Mouse (Mus musculus) small intestine, adult 2 months (tissue): Measurements from ENCODE around the gene Krtap24-1. TPM values are rescaled to one million over a fixed set of nuclear protein-coding genes. Genes with fewer than 3 reads are reported as not detected.
A peak's percentile ranks its signal among the peaks of the same experiment; 100 is the strongest.

Experiments used
- H3K27ac ChIP-seq: fragments of 200-500 bp; 2 replicates; pipeline ENCODE4 v1.5.1; 2012; ENCODE audit warnings: low read depth, low read length, control low read depth, inconsistent platforms; ENCODE audit not compliant: insufficient read depth
- H3K27me3 ChIP-seq: fragments of 200-500 bp; 2 replicates; pipeline ENCODE4 v1.6.1; 2012; ENCODE audit warnings: mild to moderate bottlenecking, moderate library complexity, low read length, inconsistent platforms; ENCODE audit not compliant: control insufficient read depth, insufficient read depth
- H3K36me3 ChIP-seq: fragments of 200-500 bp; 2 replicates; pipeline ENCODE4 v1.6.1; 2012; ENCODE audit warnings: mild to moderate bottlenecking, low read length, control low read depth, inconsistent platforms; ENCODE audit not compliant: control insufficient read depth, insufficient read depth
- H3K4me1 ChIP-seq: fragments of 200-500 bp; 2 replicates; pipeline ENCODE4 v1.6.1; 2012; ENCODE audit warnings: low read length, inconsistent platforms, mixed read lengths; ENCODE audit not compliant: control insufficient read depth, insufficient read depth, insufficient read length
- H3K4me3 ChIP-seq: fragments of 200-500 bp; 2 replicates; pipeline ENCODE4 v1.5.1; 2012; ENCODE audit warnings: low read depth, mild to moderate bottlenecking, control low read depth, inconsistent platforms, low read length, moderate library complexity
- CTCF ChIP-seq: fragments of 200-500 bp; IDR thresholded peaks from 2 replicates; pipeline ENCODE4 v1.5.1; 2012; ENCODE audit warnings: low read depth, mild to moderate bottlenecking, control low read depth, inconsistent platforms, low read length, moderate library complexity, mixed read lengths; ENCODE audit not compliant: insufficient replicate concordance, insufficient read length; ENCODE audit errors: extremely low read depth
- POLR2A ChIP-seq: fragments of 200-500 bp; IDR thresholded peaks from 2 replicates; pipeline ENCODE4 v1.6.1; 2012; ENCODE audit warnings: low read depth, mild to moderate bottlenecking, control low read depth, inconsistent platforms, low read length, moderate library complexity
- whole genome bisulfite sequencing: fragments of 180-500 bp; shearing (Covaris S2); methylation state at CpG from one replicate; pipeline ENCODE4 v1.1.7; 2018; 5-methylcytosine and 5-hydroxymethylcytosine counted together
- polyA plus RNA-seq: library from polyadenylated mRNA; depleted of rRNA; stranded (reverse); fragments of >200 nt; gene quantifications from 2 replicates; pipeline ENCODE4 v1.2.3, GENCODE M21; 2012; rRNA removed

Gene Krtap24-1
- polyA plus RNA-seq, 1 experiment: not detected

GRCm38 (mm10) chr16:88563045-88563913 lies 48.8 kb downstream of the Krtap24-1 start, which contains the start of gene Cldn8:
Gene Cldn8, minus strand, starts transcription at chr16:88563183.
- Histone ChIP-seq H3K36me3 (no peaks in the 10 kb centered on the region), H3K27ac (no peak within 1 kb of the TSS), H3K4me1 (peaks cover 6% of the 10 kb centered on the region; the same call in 1 of the 2 replicates), H3K4me3 (peak within 1 kb of the TSS; percentile 32), H3K27me3 (no peaks in the 10 kb centered on the region)
- no peak for TF ChIP-seq CTCF
- no peak for TF ChIP-seq POLR2A
- WGBS: 29% methylated on average over 6 of the region's 6 CpGs

- TF ChIP-seq POLR2A: no peak
- TF ChIP-seq CTCF: no peak
- Histone ChIP-seq H3K4me3 (no peak overlapping the region), H3K27me3 (no peaks in the 10 kb centered on the region), H3K27ac (no peak overlapping the region), H3K4me1 (peaks cover 6% of the 10 kb centered on the region; the same call in 1 of the 2 replicates), H3K36me3 (no peaks in the 10 kb centered on the region)
- WGBS: 36% methylated on average over 6 of the region's 6 CpGs
These were observed 50.4 kb downstream of the Krtap24-1 start for GRCm38 (mm10) chr16:88561617-88562164.

Other genes with a start within 250 kb of the Krtap24-1 start
- not detected in 2 replicates for gene Cldn17, start 105.3 kb downstream of the Krtap24-1 start, polyA plus RNA-seq
- gene Cldn8, start 49.1 kb downstream of the Krtap24-1 start, polyA plus RNA-seq: 0.39 and 0.55 TPM in 2 replicates
- not detected in 2 replicates for gene 2310079G19Rik, start 15.4 kb upstream of the Krtap24-1 start, polyA plus RNA-seq
- gene Krtap26-1, start 35.5 kb upstream of the Krtap24-1 start, polyA plus RNA-seq: not detected in 2 replicates
- not detected in 2 replicates for gene Krtap27-1, start 59.4 kb upstream of the Krtap24-1 start, polyA plus RNA-seq
- gene 2310061N02Rik, start 95.7 kb upstream of the Krtap24-1 start, polyA plus RNA-seq: not detected in 2 replicates
- not detected in 2 replicates for gene Krtap13-1, start 116.6 kb upstream of the Krtap24-1 start, polyA plus RNA-seq
- not detected in 2 replicates for gene Krtap13, start 139.4 kb upstream of the Krtap24-1 start, polyA plus RNA-seq
- gene 2310034C09Rik, start 146.6 kb upstream of the Krtap24-1 start, polyA plus RNA-seq: not detected in 2 replicates
- not detected in 2 replicates for gene 2310057N15Rik, start 161.9 kb upstream of the Krtap24-1 start, polyA plus RNA-seq
- not detected in 2 replicates for gene Gm5965, start 165.6 kb upstream of the Krtap24-1 start, polyA plus RNA-seq
- gene Gm20741, start 199.9 kb upstream of the Krtap24-1 start, polyA plus RNA-seq: not detected in 2 replicates
- not detected in 2 replicates for gene Krtap15, start 207.9 kb upstream of the Krtap24-1 start, polyA plus RNA-seq
- not detected in 2 replicates for gene Krtap14, start 213.9 kb upstream of the Krtap24-1 start, polyA plus RNA-seq